Mouse (Mus musculus) heart, embryonic 11.5 days (tissue): ENCODE results near the gene Trim2. TPM values are rescaled to one million over a fixed set of nuclear protein-coding genes. Genes with fewer than 3 reads are reported as not detected.

Experiments
- ATAC-seq: fragments of 200-750 bp; cut with Nextera tagmentation; replicated peaks from 2 replicates; pipeline ENCODE4 v1.8.0; 2017; ENCODE audit warnings: moderate library complexity; ENCODE audit not compliant: insufficient number of reproducible peaks, low FRiP score, low TSS enrichment
- H3K27ac ChIP-seq: fragments of 300-500 bp; sonication (generic); 2 replicates; pipeline ENCODE4 v1.5.1; 2014; ENCODE audit warnings: mild to moderate bottlenecking, low read depth, low read length
- H3K27me3 ChIP-seq: fragments of 300-500 bp; sonication (generic); 2 replicates; pipeline ENCODE4 v1.6.1; 2014; ENCODE audit warnings: mild to moderate bottlenecking, low read length, mixed read lengths; ENCODE audit not compliant: control insufficient read depth, insufficient read depth
- H3K36me3 ChIP-seq: fragments of 300-500 bp; sonication (generic); 2 replicates; pipeline ENCODE4 v1.6.1; 2014; ENCODE audit warnings: mild to moderate bottlenecking, low read length, moderate library complexity, mixed read lengths; ENCODE audit not compliant: control insufficient read depth, insufficient read depth
- H3K4me1 ChIP-seq: fragments of 300-500 bp; sonication (generic); 2 replicates; pipeline ENCODE4 v1.6.1; 2014; ENCODE audit warnings: low read length; ENCODE audit not compliant: control insufficient read depth, insufficient read depth
- H3K4me2 ChIP-seq: fragments of 300-500 bp; sonication (generic); 2 replicates; pipeline ENCODE4 v1.6.1; 2014; ENCODE audit warnings: mild to moderate bottlenecking, moderate library complexity
- H3K4me3 ChIP-seq: fragments of 300-500 bp; sonication (generic); 2 replicates; pipeline ENCODE4 v1.5.1; 2014; ENCODE audit warnings: low read depth, low read length
- H3K9ac ChIP-seq: fragments of 300-500 bp; sonication (generic); 2 replicates; pipeline ENCODE4 v1.6.1; 2014; ENCODE audit warnings: mild to moderate bottlenecking, low read depth, low read length, moderate library complexity
- H3K9me3 ChIP-seq: fragments of 300-500 bp; sonication (generic); replicated peaks from 2 replicates; pipeline ENCODE4 v1.6.1; 2016; ENCODE audit warnings: low read length; ENCODE audit not compliant: control insufficient read depth
- WGBS: fragments of 180-500 bp; shearing (Covaris S2); extraction: QIAGEN DNeasy Blood & Tissue Kit; methylation state at CpG from one replicate; pipeline ENCODE4 v1.1.7; 2014; ENCODE audit not compliant: insufficient replicate concordance; 5-methylcytosine and 5-hydroxymethylcytosine counted together
- polyA plus RNA-seq: library from polyadenylated mRNA; unstranded; fragments of >200 nt; fragmentation: Nextera tagmentation; extraction: Ambion mirVana; gene quantifications from 2 replicates; pipeline ENCODE4 v1.2.1, GENCODE M21; 2014

Gene Trim2
- polyA plus RNA-seq, 1 experiment from 2014 or later = 8.9 TPM

- no peak overlapping the region for H3K4me3 ChIP-seq
- no peak overlapping the region for H3K9ac ChIP-seq
- no peaks in the 10 kb centered on the region for H3K4me1 ChIP-seq
- H3K4me2 ChIP-seq = no peak overlapping the region
- no peak overlapping the region for H3K27ac ChIP-seq
- H3K27me3 ChIP-seq = no peaks in the 10 kb centered on the region
- no peaks in the 10 kb centered on the region for H3K9me3 ChIP-seq
- no peak for ATAC-seq
- H3K36me3 ChIP-seq = no peaks in the 10 kb centered on the region
- WGBS = 30% methylated on average over 11 of the region's 11 CpGs
Measured at GRCm38 (mm10) chr3:84172406-84172805, 134.3 kb downstream of the Trim2 start.

- Histone ChIP-seq H3K4me2 (no peak overlapping the region), H3K9ac (no peak overlapping the region), H3K4me1 (no peaks in the 10 kb centered on the region), H3K27me3 (no peaks in the 10 kb centered on the region), H3K4me3 (no peak overlapping the region), H3K9me3 (no peaks in the 10 kb centered on the region), H3K36me3 (no peaks in the 10 kb centered on the region), H3K27ac (no peak overlapping the region)
- 58% methylated on average over 8 of the region's 8 CpGs for WGBS
- no peak for ATAC-seq
Measured at GRCm38 (mm10) chr3:84169393-84170005, 137.2 kb downstream of the Trim2 start.

GRCm38 (mm10) chr3:84168943-84169342, 137.7 kb downstream of the Trim2 start:
- WGBS = 82% methylated on average over 6 of the region's 6 CpGs
- Histone ChIP-seq H3K4me1 (no peaks in the 10 kb centered on the region), H3K27ac (no peak overlapping the region), H3K36me3 (no peaks in the 10 kb centered on the region), H3K9ac (no peak overlapping the region), H3K4me3 (no peak overlapping the region), H3K4me2 (no peak overlapping the region), H3K9me3 (no peaks in the 10 kb centered on the region), H3K27me3 (no peaks in the 10 kb centered on the region)
- no peak for ATAC-seq

GRCm38 (mm10) chr3:84166073-84166472, 140.6 kb downstream of the Trim2 start:
- H3K4me3 ChIP-seq = no peak overlapping the region
- H3K4me1 ChIP-seq = no peaks in the 10 kb centered on the region
- H3K27me3 ChIP-seq = no peaks in the 10 kb centered on the region
- WGBS = 85% methylated on average over 5 of the region's 5 CpGs
- no peaks in the 10 kb centered on the region for H3K9me3 ChIP-seq
- H3K9ac ChIP-seq = no peak overlapping the region
- H3K36me3 ChIP-seq = no peaks in the 10 kb centered on the region
- H3K27ac ChIP-seq = no peak overlapping the region
- no peak overlapping the region for H3K4me2 ChIP-seq
- ATAC-seq = no peak

GRCm38 (mm10) chr3:84165391-84165790, 141.3 kb downstream of the Trim2 start:
- no peak overlapping the region for H3K4me3 ChIP-seq
- H3K9ac ChIP-seq = no peak overlapping the region
- 84% methylated on average over 3 of the region's 3 CpGs for WGBS
- H3K36me3 ChIP-seq = no peaks in the 10 kb centered on the region
- no peak overlapping the region for H3K4me2 ChIP-seq
- H3K27ac ChIP-seq = no peak overlapping the region
- ATAC-seq = no peak
- no peaks in the 10 kb centered on the region for H3K9me3 ChIP-seq
- no peaks in the 10 kb centered on the region for H3K27me3 ChIP-seq
- H3K4me1 ChIP-seq = no peaks in the 10 kb centered on the region

DNA sequence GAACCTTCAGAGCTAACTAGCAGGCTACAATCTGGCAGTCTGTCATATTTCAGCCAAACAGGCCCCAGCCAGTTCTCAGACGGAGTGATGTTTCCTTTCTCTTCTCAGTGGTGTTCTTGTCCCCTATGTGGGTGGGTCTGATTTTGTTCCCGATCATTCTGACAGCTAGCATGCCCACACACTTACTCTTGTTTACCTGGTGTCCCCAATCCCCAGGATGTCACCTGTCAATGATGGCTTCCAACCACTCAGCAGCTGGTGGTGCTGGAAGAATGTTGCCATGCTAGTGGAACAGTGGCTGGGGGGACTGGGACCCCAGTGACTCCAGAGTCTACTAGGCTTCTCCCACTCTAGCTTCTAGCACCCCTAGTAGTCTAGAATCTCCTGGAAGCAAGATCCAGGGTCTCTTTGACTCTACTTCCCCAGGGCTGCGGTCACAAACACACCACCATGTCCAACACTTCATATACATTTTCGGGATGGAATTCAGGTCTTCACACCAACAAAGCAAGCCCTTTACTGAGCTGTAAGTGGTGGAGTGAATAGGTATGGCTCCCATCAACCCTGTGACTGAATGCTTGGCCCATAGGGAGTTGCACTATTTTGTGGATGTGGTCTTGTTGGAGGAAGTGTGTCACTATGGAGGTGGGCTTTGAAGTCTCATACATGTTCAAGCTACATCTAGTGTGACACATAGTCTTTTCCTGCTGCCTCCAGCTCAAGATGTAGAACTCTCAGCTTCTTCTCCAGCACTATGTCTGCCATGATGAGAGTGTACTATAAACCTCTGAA, 148.9 kb downstream of the Trim2 start:
- H3K9ac ChIP-seq = no peak overlapping the region
- no peak overlapping the region for H3K4me3 ChIP-seq
- H3K4me1 ChIP-seq = no peaks in the 10 kb centered on the region
- WGBS = 81% methylated on average over 4 of the region's 4 CpGs
- H3K36me3 ChIP-seq = no peaks in the 10 kb centered on the region
- H3K27me3 ChIP-seq = no peaks in the 10 kb centered on the region
- ATAC-seq = no peak
- H3K4me2 ChIP-seq = no peak overlapping the region
- H3K9me3 ChIP-seq = no peaks in the 10 kb centered on the region
- no peak overlapping the region for H3K27ac ChIP-seq

GRCm38 (mm10) chr3:84157011-84157410, 149.7 kb downstream of the Trim2 start:
- Histone ChIP-seq H3K4me3 (no peak overlapping the region), H3K36me3 (no peaks in the 10 kb centered on the region), H3K4me1 (no peaks in the 10 kb centered on the region), H3K4me2 (no peak overlapping the region), H3K9me3 (no peaks in the 10 kb centered on the region), H3K9ac (no peak overlapping the region), H3K27ac (no peak overlapping the region), H3K27me3 (no peaks in the 10 kb centered on the region)
- ATAC-seq = no peak
- 77% methylated on average over 4 of the region's 4 CpGs for WGBS

GRCm38 (mm10) chr3:84156105-84156504, 150.6 kb downstream of the Trim2 start:
- Histone ChIP-seq H3K36me3 (no peaks in the 10 kb centered on the region), H3K4me1 (no peaks in the 10 kb centered on the region), H3K4me3 (no peak overlapping the region), H3K27me3 (no peaks in the 10 kb centered on the region), H3K4me2 (peak overlapping the region; percentile 99), H3K9me3 (no peaks in the 10 kb centered on the region), H3K27ac (no peak overlapping the region), H3K9ac (no peak overlapping the region)
- WGBS = 62% methylated on average over 6 of the region's 6 CpGs
- no peak for ATAC-seq
